Mouse (Mus musculus) CH12F3 (cell line): ENCODE results near the gene Arnt2.

Source experiments
- in situ Hi-C: fragments of 300-500 bp; cut with MboI; formaldehyde crosslinking; loops from 2 replicates; pipeline ENCODE4 v1.14.3; 2020; ENCODE audit warnings: low sequenced_read_pairs

The Arnt2 gene

GRCm38 (mm10) chr7:84401641-84402455 lies 8.1 kb downstream of the Arnt2 start:
- in situ Hi-C loops = no loop called here

- in situ Hi-C loops = no loop called here
These were observed 12.7 kb downstream of the Arnt2 start for GRCm38 (mm10) chr7:84397320-84397719.

- in situ Hi-C loops = no loop called here
These were observed 13.4 kb downstream of the Arnt2 start for GRCm38 (mm10) chr7:84396581-84396980.

GRCm38 (mm10) chr7:84387826-84388225 lies 22.1 kb downstream of the Arnt2 start:
- in situ Hi-C loops = no loop called here

- in situ Hi-C loops = no loop called here
These were observed 23.5 kb downstream of the Arnt2 start for GRCm38 (mm10) chr7:84386472-84386871.

GRCm38 (mm10) chr7:84384778-84385177 lies 25.2 kb downstream of the Arnt2 start:
- in situ Hi-C loops = no loop called here

- in situ Hi-C loops = no loop called here
These were observed 25.9 kb downstream of the Arnt2 start for GRCm38 (mm10) chr7:84384086-84384485.

- in situ Hi-C loops = no loop called here
These were observed 27.6 kb downstream of the Arnt2 start for GRCm38 (mm10) chr7:84382346-84382745.

- in situ Hi-C loops = no loop called here
These were observed 29.2 kb downstream of the Arnt2 start for GRCm38 (mm10) chr7:84380810-84381209.

GRCm38 (mm10) chr7:84377330-84377729 lies 32.6 kb downstream of the Arnt2 start:
- in situ Hi-C loops = no loop called here

GRCm38 (mm10) chr7:84373691-84374090 lies 36.3 kb downstream of the Arnt2 start:
- in situ Hi-C loops = no loop called here

- in situ Hi-C loops = no loop called here
These were observed 37.1 kb downstream of the Arnt2 start for GRCm38 (mm10) chr7:84372871-84373270.

- in situ Hi-C loops = no loop called here
These were observed 37.7 kb downstream of the Arnt2 start for GRCm38 (mm10) chr7:84372280-84372679.

- in situ Hi-C loops = no loop called here
These were observed 38.9 kb downstream of the Arnt2 start for GRCm38 (mm10) chr7:84370911-84371592.

- in situ Hi-C loops = no loop called here
These were observed 43.7 kb downstream of the Arnt2 start for GRCm38 (mm10) chr7:84366251-84366650.

GRCm38 (mm10) chr7:84362711-84363110 lies 47.3 kb downstream of the Arnt2 start:
- in situ Hi-C loops = no loop called here

- in situ Hi-C loops = no loop called here
These were observed 48.8 kb downstream of the Arnt2 start for GRCm38 (mm10) chr7:84361086-84361684.

GRCm38 (mm10) chr7:84358426-84358825 lies 51.5 kb downstream of the Arnt2 start:
- in situ Hi-C loops = no loop called here

- in situ Hi-C loops = no loop called here
These were observed 54.1 kb downstream of the Arnt2 start for GRCm38 (mm10) chr7:84355619-84356570.

- in situ Hi-C loops = no loop called here
These were observed 55.1 kb downstream of the Arnt2 start for GRCm38 (mm10) chr7:84354890-84355289.

GRCm38 (mm10) chr7:84350529-84350928 lies 59.4 kb downstream of the Arnt2 start:
- in situ Hi-C loops = no loop called here
